Mouse (Mus musculus) myocyte (in vitro differentiated cells): ENCODE data around the gene Tbc1d30.

Experiments
- CEBPB ChIP-seq: IDR thresholded peaks from 2 replicates; pipeline ENCODE4 v1.6.1; 2011; ENCODE audit warnings: mild to moderate bottlenecking, moderate library complexity; ENCODE audit not compliant: poor library complexity, insufficient read depth, severe bottlenecking
- E2F4 ChIP-seq: IDR thresholded peaks from one replicate; pipeline ENCODE4 v1.6.1; 2011; ENCODE audit warnings: mild to moderate bottlenecking, control low read depth, moderate library complexity; ENCODE audit not compliant: insufficient read depth
- MAX ChIP-seq: IDR thresholded peaks from one replicate; pipeline ENCODE4 v1.6.1; 2011; ENCODE audit warnings: low read depth, mild to moderate bottlenecking, control low read depth
- MYOD1 ChIP-seq, 3 experiments: IDR thresholded peaks; one replicate each; pipeline ENCODE4 v1.6.1; 2011; ENCODE audit warnings: control low read depth in 2 of 3, low read depth in 2 of 3, mild to moderate bottlenecking in 2 of 3, moderate library complexity in 1 of 3; ENCODE audit not compliant: insufficient read length in 2 of 3, control insufficient read depth in 1 of 3
- MYOG ChIP-seq, 3 experiments: IDR thresholded peaks; one replicate each; pipeline ENCODE4 v1.6.1; 2011; ENCODE audit warnings: control low read depth in 2 of 3, low read depth in 2 of 3, mild to moderate bottlenecking in 2 of 3; ENCODE audit not compliant: insufficient read length in 2 of 3, control insufficient read depth in 1 of 3, insufficient read depth in 1 of 3
- POLR2A ChIP-seq: IDR thresholded peaks from one replicate; pipeline ENCODE4 v1.6.1; 2011; ENCODE audit warnings: low read depth, mild to moderate bottlenecking, control low read depth, moderate library complexity; ENCODE audit not compliant: insufficient read length
- POLR2AphosphoS2 ChIP-seq: IDR thresholded peaks from one replicate; pipeline ENCODE4 v1.6.1; 2011; ENCODE audit warnings: low read depth, control low read depth; ENCODE audit not compliant: insufficient read length
- SRF ChIP-seq: IDR thresholded peaks from one replicate; pipeline ENCODE4 v1.6.1; 2011; ENCODE audit warnings: low read depth; ENCODE audit not compliant: control insufficient read depth, insufficient read length
- TCF12 ChIP-seq: IDR thresholded peaks from one replicate; pipeline ENCODE4 v1.6.1; 2011; ENCODE audit warnings: mild to moderate bottlenecking, control low read depth; ENCODE audit not compliant: poor library complexity, insufficient read depth, severe bottlenecking
- TCF3 ChIP-seq: IDR thresholded peaks from one replicate; pipeline ENCODE4 v1.6.1; 2011; ENCODE audit warnings: low read depth, control low read depth; ENCODE audit not compliant: insufficient read length
- USF1 ChIP-seq: IDR thresholded peaks from one replicate; pipeline ENCODE4 v1.6.1; 2011; ENCODE audit warnings: low read depth, mild to moderate bottlenecking, control low read depth, moderate library complexity

GRCm38 (mm10) chr10:121254343-121254742, 96.7 kb downstream of the Tbc1d30 start:
- TF ChIP-seq POLR2A (no peak), MYOG (IDR thresholded peaks at IDR 0.05; ENCODE audit: control insufficient read depth in 1 of 3, insufficient read depth in 1 of 3, insufficient read length in 2 of 3, low read depth in 2 of 3) (no peak), POLR2AphosphoS2 (no peak), MAX (no peak), E2F4 (no peak), CEBPB (no peak), TCF12 (no peak), USF1 (no peak), MYOD1 (IDR thresholded peaks at IDR 0.05; ENCODE audit: control insufficient read depth in 1 of 3, insufficient read length in 2 of 3, low read depth in 2 of 3) (no peak), TCF3 (no peak), SRF (no peak)
